Mouse (Mus musculus) 3134 (cell line): ENCODE measurements around the gene Col4a3.

ENCODE experiments used
- DNase-seq: peaks from one replicate; pipeline ENCODE4 v3.0.0-alpha.2; 2011; ENCODE audit warnings: low spot score; ENCODE audit not compliant: insufficient read length; ENCODE audit errors: extremely low read depth

Gene Col4a3

GRCm38 (mm10) chr1:82605347-82605746, 18.6 kb downstream of the Col4a3 start:
- DNase-seq, result no peak

- DNase-seq, result no peak
These were observed 19.1 kb downstream of the Col4a3 start for GRCm38 (mm10) chr1:82605856-82606255.

GRCm38 (mm10) chr1:82608646-82609262, 22.0 kb downstream of the Col4a3 start:
- DNase-seq, result no peak

GRCm38 (mm10) chr1:82612061-82612660, 25.4 kb downstream of the Col4a3 start:
- no peak for DNase-seq

GRCm38 (mm10) chr1:82618001-82618400, 31.3 kb downstream of the Col4a3 start:
- DNase-seq, result no peak

GRCm38 (mm10) chr1:82618592-82618991, 31.9 kb downstream of the Col4a3 start:
- DNase-seq, result no peak

- DNase-seq, result no peak
These were observed 33.3 kb downstream of the Col4a3 start for GRCm38 (mm10) chr1:82619981-82620380.

GRCm38 (mm10) chr1:82624934-82625333, 38.2 kb downstream of the Col4a3 start:
- DNase-seq, result no peak

- DNase-seq, result no peak
These were observed 38.8 kb downstream of the Col4a3 start for GRCm38 (mm10) chr1:82625474-82625873.

- no peak for DNase-seq
These were observed 40.9 kb downstream of the Col4a3 start for GRCm38 (mm10) chr1:82627652-82628051.

GRCm38 (mm10) chr1:82629495-82629894, 42.8 kb downstream of the Col4a3 start:
- DNase-seq, result no peak

- no peak for DNase-seq
These were observed 44.6 kb downstream of the Col4a3 start for GRCm38 (mm10) chr1:82631169-82631792.

GRCm38 (mm10) chr1:82634545-82635253, 48.0 kb downstream of the Col4a3 start:
- peak; percentile 67 for DNase-seq

GRCm38 (mm10) chr1:82635254-82635620, 48.5 kb downstream of the Col4a3 start:
- no peak for DNase-seq

GRCm38 (mm10) chr1:82636321-82636720, 49.6 kb downstream of the Col4a3 start:
- DNase-seq, result no peak

GRCm38 (mm10) chr1:82637414-82637813, 50.7 kb downstream of the Col4a3 start:
- no peak for DNase-seq

GRCm38 (mm10) chr1:82638428-82638827, 51.7 kb downstream of the Col4a3 start:
- no peak for DNase-seq

- peak; percentile 15 for DNase-seq
These were observed 54.7 kb downstream of the Col4a3 start for GRCm38 (mm10) chr1:82641316-82641987.

GRCm38 (mm10) chr1:82647989-82648388, 61.3 kb downstream of the Col4a3 start:
- no peak for DNase-seq

GRCm38 (mm10) chr1:82650868-82651267, 64.1 kb downstream of the Col4a3 start:
- DNase-seq, result no peak

- DNase-seq, result no peak
These were observed 67.3 kb downstream of the Col4a3 start for GRCm38 (mm10) chr1:82654046-82654445.
